Mouse (Mus musculus) midbrain, embryonic 16.5 days (tissue): ENCODE results near the gene Spata2l. TPM values are rescaled to one million over a fixed set of nuclear protein-coding genes. Genes with fewer than 3 reads are reported as not detected.

ENCODE experiments used
- ATAC-seq: fragments of 200-750 bp; cut with Nextera tagmentation; 2 replicates; pipeline ENCODE4 v1.8.0; 2017; ENCODE audit warnings: moderate TSS enrichment
- H3K27ac ChIP-seq: fragments of 300-500 bp; sonication (generic); 2 replicates; pipeline ENCODE4 v1.5.1; 2014; ENCODE audit warnings: mild to moderate bottlenecking, low read length, mixed read lengths
- H3K27me3 ChIP-seq: fragments of 300-500 bp; sonication (generic); 2 replicates; pipeline ENCODE4 v1.6.1; 2014; ENCODE audit warnings: low read depth, low read length, mixed read lengths; ENCODE audit not compliant: control insufficient read depth, insufficient read depth
- H3K36me3 ChIP-seq: fragments of 300-500 bp; sonication (generic); 2 replicates; pipeline ENCODE4 v1.6.1; 2014; ENCODE audit warnings: mild to moderate bottlenecking, low read length, moderate library complexity, mixed read lengths; ENCODE audit not compliant: control insufficient read depth, insufficient read depth
- H3K4me1 ChIP-seq: fragments of 300-500 bp; sonication (generic); 2 replicates; pipeline ENCODE4 v1.6.1; 2014; ENCODE audit warnings: mild to moderate bottlenecking, low read length, mixed read lengths; ENCODE audit not compliant: control insufficient read depth, insufficient read depth
- H3K4me2 ChIP-seq: fragments of 300-500 bp; sonication (generic); 2 replicates; pipeline ENCODE4 v1.6.1; 2014; ENCODE audit warnings: mild to moderate bottlenecking, low read length, mixed read lengths
- H3K4me3 ChIP-seq: fragments of 300-500 bp; sonication (generic); 2 replicates; pipeline ENCODE4 v1.5.1; 2014; ENCODE audit warnings: low read depth, mild to moderate bottlenecking, low read length, moderate library complexity, mixed read lengths
- H3K9ac ChIP-seq: fragments of 300-500 bp; sonication (generic); 2 replicates; pipeline ENCODE4 v1.6.1; 2014; ENCODE audit warnings: low read depth, low read length, mixed read lengths
- H3K9me3 ChIP-seq: fragments of 300-500 bp; sonication (generic); replicated peaks from 2 replicates; pipeline ENCODE4 v1.6.1; 2014; ENCODE audit warnings: mild to moderate bottlenecking, low read length, mixed read lengths; ENCODE audit not compliant: control insufficient read depth, poor library complexity, severe bottlenecking
- WGBS: fragments of 180-500 bp; shearing (Covaris S2); extraction: QIAGEN DNeasy Blood & Tissue Kit; methylation state at CpG from one replicate; pipeline ENCODE4 v1.1.7; 2014; 5-methylcytosine and 5-hydroxymethylcytosine counted together
- polyA plus RNA-seq: library from polyadenylated mRNA; unstranded; fragments of >200 nt; fragmentation: Nextera tagmentation; extraction: Ambion mirVana; gene quantifications from 2 replicates; pipeline ENCODE4 v1.2.1, GENCODE M21; 2015

Spata2l gene
- polyA plus RNA-seq, 1 experiment from 2014 or later, result 12.1 TPM

DNA sequence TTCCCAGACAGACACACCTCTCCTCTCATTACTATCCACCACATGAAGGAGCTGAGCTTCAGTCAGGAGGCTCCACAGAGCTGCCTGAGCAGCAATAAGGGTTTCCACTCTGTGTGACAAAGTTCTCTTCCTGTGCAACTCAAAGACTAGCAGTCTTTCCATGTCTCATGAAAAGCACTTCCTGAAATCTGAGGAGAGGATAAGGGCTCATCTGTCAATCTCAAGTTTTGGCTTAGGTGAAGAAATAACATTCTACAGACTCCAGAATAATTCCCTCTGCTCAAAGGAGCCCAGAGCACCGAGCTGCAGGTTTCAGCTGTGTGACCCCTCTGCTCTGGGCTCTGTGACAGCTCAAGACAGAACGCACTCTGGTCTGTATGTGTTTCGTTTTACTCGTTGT, 16.9 kb upstream of the Spata2l start:
- Histone ChIP-seq H3K9ac (peak overlapping the region; percentile 100), H3K27me3 (no peaks in the 10 kb centered on the region), H3K4me2 (peak overlapping the region; percentile 68), H3K9me3 (no peaks in the 10 kb centered on the region), H3K4me3 (peak overlapping the region; percentile 97), H3K36me3 (peaks cover 27% of the 10 kb centered on the region), H3K4me1 (peaks cover 18% of the 10 kb centered on the region), H3K27ac (no peak overlapping the region)
- no peak for ATAC-seq
- 70% methylated on average over 4 of the region's 4 CpGs for WGBS

DNA sequence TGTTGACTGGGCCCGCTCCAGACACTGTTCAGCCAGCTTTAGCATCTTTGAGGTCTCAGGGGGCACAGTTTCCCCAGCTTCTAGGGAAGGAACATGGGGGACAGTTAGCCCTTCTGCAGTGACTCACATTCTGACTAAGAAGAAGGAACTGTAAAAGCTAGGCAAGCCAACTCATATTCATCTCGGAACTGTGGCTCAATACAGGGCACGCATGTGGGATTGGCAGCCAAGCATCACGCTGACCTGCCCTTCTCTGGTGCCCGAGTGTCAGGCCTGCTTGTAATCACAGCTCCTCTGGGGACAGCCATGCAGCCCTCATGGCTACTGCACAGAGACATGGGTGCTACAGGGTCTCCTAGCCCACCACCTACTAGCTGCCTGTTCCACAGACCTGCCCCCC, 14.9 kb upstream of the Spata2l start:
- Histone ChIP-seq H3K27ac (no peak overlapping the region), H3K4me3 (no peak overlapping the region), H3K27me3 (no peaks in the 10 kb centered on the region), H3K9ac (no peak overlapping the region), H3K4me2 (no peak overlapping the region), H3K9me3 (no peaks in the 10 kb centered on the region), H3K4me1 (peaks cover 18% of the 10 kb centered on the region), H3K36me3 (peaks cover 40% of the 10 kb centered on the region)
- no peak for ATAC-seq
- WGBS, result 97% methylated on average over 5 of the region's 5 CpGs

- H3K4me1 ChIP-seq, result peaks cover 7% of the 10 kb centered on the region
- H3K27ac ChIP-seq, result no peak overlapping the region
- H3K27me3 ChIP-seq, result no peaks in the 10 kb centered on the region
- no peak for ATAC-seq
- no peak overlapping the region for H3K4me2 ChIP-seq
- no peak overlapping the region for H3K9ac ChIP-seq
- no peak overlapping the region for H3K4me3 ChIP-seq
- no peaks in the 10 kb centered on the region for H3K9me3 ChIP-seq
- WGBS, result 94% methylated on average over 8 of the region's 8 CpGs
- peaks cover 57% of the 10 kb centered on the region for H3K36me3 ChIP-seq
Measured at GRCm38 (mm10) chr8:123248596-123248995, 12.6 kb upstream of the Spata2l start.

DNA sequence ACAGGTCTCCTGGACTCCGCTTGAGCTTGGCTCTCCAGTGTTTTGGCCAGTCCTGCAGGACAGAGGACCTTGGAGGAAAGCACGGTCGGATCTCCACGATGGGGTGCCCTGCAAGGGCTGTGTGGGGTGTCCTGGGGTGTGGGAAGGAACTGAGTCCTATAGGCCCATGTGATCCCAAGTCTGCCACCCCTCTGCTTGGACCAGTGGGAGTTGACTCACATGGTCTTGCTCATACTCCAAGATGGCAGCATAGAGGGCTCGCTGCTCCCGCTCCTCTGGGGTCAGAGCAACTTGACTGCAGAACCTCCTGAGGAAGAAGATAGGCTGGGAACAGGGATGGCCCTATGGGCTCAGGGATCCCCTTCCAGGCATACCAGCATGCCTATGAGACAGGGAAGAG, 11.7 kb upstream of the Spata2l start:
- Histone ChIP-seq H3K9me3 (no peaks in the 10 kb centered on the region), H3K27me3 (no peaks in the 10 kb centered on the region), H3K4me2 (no peak overlapping the region), H3K27ac (no peak overlapping the region), H3K36me3 (peaks cover 65% of the 10 kb centered on the region), H3K4me1 (peaks cover 3% of the 10 kb centered on the region), H3K9ac (no peak overlapping the region), H3K4me3 (no peak overlapping the region)
- no peak for ATAC-seq
- 97% methylated on average over 6 of the region's 6 CpGs for WGBS

DNA sequence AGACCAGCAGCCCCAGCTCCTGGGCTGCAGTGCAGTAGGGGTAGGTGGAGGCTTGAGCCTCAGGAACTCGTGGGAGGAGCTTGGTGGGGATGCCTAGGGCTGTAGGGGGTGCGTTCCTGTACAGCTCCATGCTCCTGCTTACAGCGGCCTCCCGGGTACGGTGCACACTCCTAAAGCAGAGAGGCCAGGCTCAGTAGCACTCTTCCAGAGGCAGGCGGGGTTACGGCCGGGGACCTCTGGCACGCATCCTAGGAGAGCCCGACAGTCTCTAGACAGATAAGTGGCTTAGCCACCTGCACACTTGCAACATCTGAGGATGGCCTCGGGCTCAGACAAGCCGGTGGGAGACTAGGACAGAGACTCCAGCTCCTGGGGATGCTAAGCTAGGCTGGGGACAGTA, 9.5 kb upstream of the Spata2l start:
- H3K4me2 ChIP-seq, result no peak overlapping the region
- no peak overlapping the region for H3K27ac ChIP-seq
- no peaks in the 10 kb centered on the region for H3K27me3 ChIP-seq
- peaks cover 65% of the 10 kb centered on the region for H3K36me3 ChIP-seq
- no peaks in the 10 kb centered on the region for H3K4me1 ChIP-seq
- WGBS, result 92% methylated on average over 12 of the region's 12 CpGs
- no peak for ATAC-seq
- no peak overlapping the region for H3K4me3 ChIP-seq
- no peak overlapping the region for H3K9ac ChIP-seq
- H3K9me3 ChIP-seq, result no peaks in the 10 kb centered on the region

GRCm38 (mm10) chr8:123244382-123244781, 8.3 kb upstream of the Spata2l start:
- Histone ChIP-seq H3K4me3 (no peak overlapping the region), H3K9ac (no peak overlapping the region), H3K36me3 (peaks cover 61% of the 10 kb centered on the region), H3K4me2 (no peak overlapping the region), H3K27me3 (no peaks in the 10 kb centered on the region), H3K27ac (no peak overlapping the region), H3K9me3 (no peaks in the 10 kb centered on the region), H3K4me1 (no peaks in the 10 kb centered on the region)
- WGBS, result 95% methylated on average over 4 of the region's 4 CpGs
- no peak for ATAC-seq

DNA sequence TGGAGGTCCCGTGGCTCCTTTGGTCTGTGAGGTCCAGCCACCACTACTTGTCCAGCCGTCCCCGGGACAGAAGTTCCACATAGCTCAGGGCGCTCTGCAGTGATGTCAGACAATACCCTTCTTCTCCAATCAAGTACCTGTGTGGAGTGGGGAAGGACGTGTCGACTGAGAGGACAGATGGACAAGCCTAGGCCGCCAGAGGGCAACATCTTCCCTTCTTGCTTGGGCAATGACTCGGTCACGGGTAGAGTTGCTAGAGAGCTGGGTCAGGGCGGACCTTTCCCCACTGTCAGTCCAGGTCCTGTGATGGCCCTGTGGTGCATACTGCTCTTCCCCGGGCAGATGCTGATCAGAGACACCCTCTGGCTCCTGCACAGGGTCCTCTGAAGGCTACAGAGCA, 7.0 kb upstream of the Spata2l start:
- no peak for ATAC-seq
- Histone ChIP-seq H3K9ac (no peak overlapping the region), H3K4me1 (no peaks in the 10 kb centered on the region), H3K36me3 (peaks cover 52% of the 10 kb centered on the region), H3K27me3 (no peaks in the 10 kb centered on the region), H3K27ac (no peak overlapping the region), H3K9me3 (no peaks in the 10 kb centered on the region), H3K4me3 (no peak overlapping the region), H3K4me2 (no peak overlapping the region)
- 70% methylated on average over 11 of the region's 11 CpGs for WGBS

- H3K9ac ChIP-seq, result no peak overlapping the region
- no peak for ATAC-seq
- no peaks in the 10 kb centered on the region for H3K4me1 ChIP-seq
- no peaks in the 10 kb centered on the region for H3K9me3 ChIP-seq
- no peak overlapping the region for H3K27ac ChIP-seq
- no peak overlapping the region for H3K4me3 ChIP-seq
- 93% methylated on average over 7 of the region's 7 CpGs for WGBS
- peaks cover 45% of the 10 kb centered on the region for H3K36me3 ChIP-seq
- no peak overlapping the region for H3K4me2 ChIP-seq
- H3K27me3 ChIP-seq, result no peaks in the 10 kb centered on the region
Measured at GRCm38 (mm10) chr8:123242107-123242923, 6.3 kb upstream of the Spata2l start.

GRCm38 (mm10) chr8:123239398-123239797, 3.4 kb upstream of the Spata2l start:
- Histone ChIP-seq H3K27me3 (no peaks in the 10 kb centered on the region), H3K9me3 (no peaks in the 10 kb centered on the region), H3K36me3 (peaks cover 19% of the 10 kb centered on the region), H3K4me1 (peaks cover 19% of the 10 kb centered on the region), H3K27ac (no peak overlapping the region), H3K4me2 (no peak overlapping the region), H3K4me3 (no peak overlapping the region), H3K9ac (no peak overlapping the region)
- 76% methylated on average over 10 of the region's 10 CpGs for WGBS
- ATAC-seq, result no peak
